Mouse (Mus musculus) midbrain, embryonic 16.5 days (tissue): ENCODE results near the gene Gpr55. TPM values are rescaled to one million over a fixed set of nuclear protein-coding genes. Genes with fewer than 3 reads are reported as not detected.

Experiments
- ATAC-seq: fragments of 200-750 bp; cut with Nextera tagmentation; 2 replicates; pipeline ENCODE4 v1.8.0; 2017; ENCODE audit warnings: moderate TSS enrichment
- H3K27ac ChIP-seq: fragments of 300-500 bp; sonication (generic); 2 replicates; pipeline ENCODE4 v1.5.1; 2014; ENCODE audit warnings: mild to moderate bottlenecking, low read length, mixed read lengths
- H3K27me3 ChIP-seq: fragments of 300-500 bp; sonication (generic); 2 replicates; pipeline ENCODE4 v1.6.1; 2014; ENCODE audit warnings: low read depth, low read length, mixed read lengths; ENCODE audit not compliant: control insufficient read depth, insufficient read depth
- H3K36me3 ChIP-seq: fragments of 300-500 bp; sonication (generic); 2 replicates; pipeline ENCODE4 v1.6.1; 2014; ENCODE audit warnings: mild to moderate bottlenecking, low read length, moderate library complexity, mixed read lengths; ENCODE audit not compliant: control insufficient read depth, insufficient read depth
- H3K4me1 ChIP-seq: fragments of 300-500 bp; sonication (generic); 2 replicates; pipeline ENCODE4 v1.6.1; 2014; ENCODE audit warnings: mild to moderate bottlenecking, low read length, mixed read lengths; ENCODE audit not compliant: control insufficient read depth, insufficient read depth
- H3K4me2 ChIP-seq: fragments of 300-500 bp; sonication (generic); 2 replicates; pipeline ENCODE4 v1.6.1; 2014; ENCODE audit warnings: mild to moderate bottlenecking, low read length, mixed read lengths
- H3K4me3 ChIP-seq: fragments of 300-500 bp; sonication (generic); 2 replicates; pipeline ENCODE4 v1.5.1; 2014; ENCODE audit warnings: low read depth, mild to moderate bottlenecking, low read length, moderate library complexity, mixed read lengths
- H3K9ac ChIP-seq: fragments of 300-500 bp; sonication (generic); 2 replicates; pipeline ENCODE4 v1.6.1; 2014; ENCODE audit warnings: low read depth, low read length, mixed read lengths
- H3K9me3 ChIP-seq: fragments of 300-500 bp; sonication (generic); replicated peaks from 2 replicates; pipeline ENCODE4 v1.6.1; 2014; ENCODE audit warnings: mild to moderate bottlenecking, low read length, mixed read lengths; ENCODE audit not compliant: control insufficient read depth, poor library complexity, severe bottlenecking
- WGBS: fragments of 180-500 bp; shearing (Covaris S2); extraction: QIAGEN DNeasy Blood & Tissue Kit; methylation state at CpG from one replicate; pipeline ENCODE4 v1.1.7; 2014; 5-methylcytosine and 5-hydroxymethylcytosine counted together
- polyA plus RNA-seq: library from polyadenylated mRNA; unstranded; fragments of >200 nt; fragmentation: Nextera tagmentation; extraction: Ambion mirVana; gene quantifications from 2 replicates; pipeline ENCODE4 v1.2.1, GENCODE M21; 2015

The Gpr55 gene
- polyA plus RNA-seq, 1 experiment from 2014 or later: 0.13 TPM

- 26% methylated on average over 8 of the region's 8 CpGs for WGBS
Measured at GRCm38 (mm10) chr1:85897901-85898760, 62.7 kb downstream of the Gpr55 start.

GRCm38 (mm10) chr1:85896781-85897700 lies 63.8 kb downstream of the Gpr55 start:
- Histone ChIP-seq H3K4me3 (peak overlapping the region; percentile 63), H3K27me3 (no peaks in the 10 kb centered on the region), H3K27ac (peak overlapping the region; percentile 82), H3K4me1 (peaks cover 65% of the 10 kb centered on the region), H3K4me2 (peak overlapping the region; percentile 79), H3K36me3 (no peaks in the 10 kb centered on the region), H3K9me3 (no peaks in the 10 kb centered on the region), H3K9ac (peak overlapping the region; percentile 28)
- 56% methylated on average over 12 of the region's 12 CpGs for WGBS
- ATAC-seq: no peak

More at GRCm38 (mm10) chr1:85897901-85898760, 62.7 kb downstream of the Gpr55 start:
- peaks cover 69% of the 10 kb centered on the region for H3K4me1 ChIP-seq
- H3K4me2 ChIP-seq: peak overlapping the region; percentile 79
- peaks cover 4% of the 10 kb centered on the region; the same call in 1 of the 2 replicates for H3K36me3 ChIP-seq
- H3K9ac ChIP-seq: peak overlapping the region; percentile 36
- H3K27me3 ChIP-seq: no peaks in the 10 kb centered on the region
- no peak for ATAC-seq
- peak overlapping the region; percentile 82 for H3K27ac ChIP-seq
- H3K4me3 ChIP-seq: peak overlapping the region; percentile 18; the same call in 1 of the 2 replicates
- H3K9me3 ChIP-seq: no peaks in the 10 kb centered on the region

- no peak for ATAC-seq
- no peaks in the 10 kb centered on the region for H3K36me3 ChIP-seq
- H3K27me3 ChIP-seq: no peaks in the 10 kb centered on the region
- H3K9ac ChIP-seq: peak overlapping the region; percentile 76
- no peaks in the 10 kb centered on the region for H3K9me3 ChIP-seq
- H3K27ac ChIP-seq: peak overlapping the region; percentile 23; the same call in 1 of the 2 replicates
- peaks cover 56% of the 10 kb centered on the region for H3K4me1 ChIP-seq
- H3K4me2 ChIP-seq: peak overlapping the region; percentile 79
- 67% methylated on average over 5 of the region's 5 CpGs for WGBS
- H3K4me3 ChIP-seq: peak overlapping the region; percentile 63
Measured at GRCm38 (mm10) chr1:85896110-85896509, 64.7 kb downstream of the Gpr55 start.

- Histone ChIP-seq H3K27ac (peak overlapping the region; percentile 82), H3K36me3 (no peaks in the 10 kb centered on the region), H3K4me2 (peak overlapping the region; percentile 79), H3K4me1 (peaks cover 49% of the 10 kb centered on the region), H3K9me3 (no peaks in the 10 kb centered on the region), H3K4me3 (peak overlapping the region; percentile 63), H3K27me3 (no peaks in the 10 kb centered on the region), H3K9ac (peak overlapping the region; percentile 76)
- WGBS: 1% methylated on average over 15 of the region's 15 CpGs
- ATAC-seq: peak; percentile 50
Measured at GRCm38 (mm10) chr1:85895391-85895837, 65.4 kb downstream of the Gpr55 start.

- peak overlapping the region; percentile 79 for H3K4me2 ChIP-seq
- H3K4me3 ChIP-seq: peak overlapping the region; percentile 63
- peak; percentile 40 for ATAC-seq
- no peaks in the 10 kb centered on the region for H3K27me3 ChIP-seq
- H3K36me3 ChIP-seq: no peaks in the 10 kb centered on the region
- H3K9ac ChIP-seq: peak overlapping the region; percentile 76
- 1% methylated on average over 30 of the region's 30 CpGs for WGBS
- H3K4me1 ChIP-seq: peaks cover 43% of the 10 kb centered on the region
- peak overlapping the region; percentile 82 for H3K27ac ChIP-seq
- no peaks in the 10 kb centered on the region for H3K9me3 ChIP-seq
Measured at GRCm38 (mm10) chr1:85894748-85895360, 66.0 kb downstream of the Gpr55 start.

- Histone ChIP-seq H3K4me1 (peaks cover 38% of the 10 kb centered on the region), H3K36me3 (no peaks in the 10 kb centered on the region), H3K9ac (peak within 1 kb of the TSS; percentile 76), H3K27me3 (no peaks in the 10 kb centered on the region), H3K27ac (peak within 1 kb of the TSS; percentile 82), H3K4me2 (peak within 1 kb of the TSS; percentile 79), H3K4me3 (peak within 1 kb of the TSS; percentile 63), H3K9me3 (no peaks in the 10 kb centered on the region)
- under 1% methylated on average over 35 of the region's 35 CpGs for whole genome bisulfite sequencing
- ATAC-seq: peak; percentile 90
Measured at GRCm38 (mm10) chr1:85894231-85894747, 66.5 kb downstream of the Gpr55 start, which contains the start of gene Itm2c. TSS of gene Itm2c (plus strand) at chr1:85894281.

Other genes starting within 250 kb of the Gpr55 start
- 0.19 and 0.27 TPM in 2 replicates for gene A630001G21Rik, start 182.4 kb downstream of the Gpr55 start, polyA plus RNA-seq
- gene Cab39, start 167.6 kb downstream of the Gpr55 start, polyA plus RNA-seq: 49.4 and 51.1 TPM in 2 replicates
- 249 and 258 TPM in 2 replicates for gene Itm2c, start 66.7 kb downstream of the Gpr55 start, polyA plus RNA-seq
- 10.1 and 10.5 TPM in 2 replicates for gene 4933407L21Rik, start 32.5 kb downstream of the Gpr55 start, polyA plus RNA-seq
- gene Spata3, start 55.8 kb upstream of the Gpr55 start, polyA plus RNA-seq: 0.55 and 0.67 TPM in 2 replicates
- 6.8 and 10.1 TPM in 2 replicates for gene 2810459M11Rik, start 84.9 kb upstream of the Gpr55 start, polyA plus RNA-seq
- 198 TPM in 2 replicates for gene Psmd1, start 103.4 kb upstream of the Gpr55 start, polyA plus RNA-seq
- 0.13 and 0.29 TPM in 2 replicates for gene Htr2b, start 151.0 kb upstream of the Gpr55 start, polyA plus RNA-seq
- 0.79 TPM in 1 of 2 replicates, not detected in the other for gene Gm21972, start 172.6 kb upstream of the Gpr55 start, polyA plus RNA-seq
- gene Armc9, start 193.8 kb upstream of the Gpr55 start, polyA plus RNA-seq: 40.8 and 41.3 TPM in 2 replicates